Mouse (Mus musculus) liver, adult 2 months (tissue): ENCODE results near the gene Hikeshi. TPM values are rescaled to one million over a fixed set of nuclear protein-coding genes. Genes with fewer than 3 reads are reported as not detected.

Experiments
- DNase-seq: peaks from one replicate; pipeline ENCODE4 v3.0.0-alpha.2; 2011; ENCODE audit warnings: low read depth, low spot score; ENCODE audit errors: extremely low read depth
- H3K27ac ChIP-seq: fragments of 200-500 bp; replicated peaks from 2 replicates; pipeline ENCODE4 v1.5.1; 2012; ENCODE audit warnings: low read depth, mild to moderate bottlenecking, control low read depth, inconsistent platforms, low read length; ENCODE audit not compliant: insufficient read depth
- H3K27me3 ChIP-seq: fragments of 200-500 bp; 2 replicates; pipeline ENCODE4 v1.6.1; 2012; ENCODE audit warnings: mild to moderate bottlenecking, moderate library complexity, low read length, inconsistent platforms; ENCODE audit not compliant: control insufficient read depth, insufficient read depth
- H3K36me3 ChIP-seq: fragments of 200-500 bp; 2 replicates; pipeline ENCODE4 v1.6.1; 2012; ENCODE audit warnings: low read length, inconsistent platforms; ENCODE audit not compliant: control insufficient read depth, insufficient read depth
- H3K4me1 ChIP-seq: fragments of 200-500 bp; 2 replicates; pipeline ENCODE4 v1.6.1; 2011; ENCODE audit warnings: low read length; ENCODE audit not compliant: control insufficient read depth, insufficient read depth
- H3K4me3 ChIP-seq: fragments of 200-500 bp; 2 replicates; pipeline ENCODE4 v1.5.1; 2011; ENCODE audit warnings: low read depth, mild to moderate bottlenecking, control low read depth, low read length, moderate library complexity; ENCODE audit not compliant: insufficient read depth
- H3K79me2 ChIP-seq: fragments of 200-500 bp; 2 replicates; pipeline ENCODE4 v1.6.1; 2012; ENCODE audit warnings: inconsistent platforms, mild to moderate bottlenecking, low read length, moderate library complexity; ENCODE audit not compliant: control insufficient read depth, insufficient read depth
- H3K9ac ChIP-seq: fragments of 200-500 bp; 2 replicates; pipeline ENCODE4 v1.6.1; 2012; ENCODE audit warnings: low read depth, mild to moderate bottlenecking, control low read depth, inconsistent platforms, low read length
- CTCF ChIP-seq: fragments of 200-500 bp; IDR thresholded peaks from 2 replicates; pipeline ENCODE4 v1.5.1; 2011; ENCODE audit warnings: low read depth, low read length, control low read depth
- POLR2A ChIP-seq: fragments of 200-500 bp; IDR thresholded peaks from 2 replicates; pipeline ENCODE4 v1.6.1; 2011; ENCODE audit warnings: low read length, control low read depth; ENCODE audit not compliant: insufficient read depth; ENCODE audit errors: extremely low read depth
- whole genome bisulfite sequencing: fragments of 180-500 bp; shearing (Covaris S2); methylation state at CpG from one replicate; pipeline ENCODE4 v1.1.7; 2018; 5-methylcytosine and 5-hydroxymethylcytosine counted together
- polyA plus RNA-seq: library from polyadenylated mRNA; depleted of rRNA; stranded (reverse); fragments of >200 nt; gene quantifications from 2 replicates; pipeline ENCODE4 v1.2.3, GENCODE M21; 2012
- total RNA-seq: library from RNA; depleted of rRNA; stranded (reverse); fragments of >200 nt; gene quantifications from 2 replicates; pipeline ENCODE4 v1.2.3, GENCODE M21; 2014

Hikeshi gene
- total and polyA plus RNA-seq, 2 experiments, result 44.1 to 53.6 TPM

DNA sequence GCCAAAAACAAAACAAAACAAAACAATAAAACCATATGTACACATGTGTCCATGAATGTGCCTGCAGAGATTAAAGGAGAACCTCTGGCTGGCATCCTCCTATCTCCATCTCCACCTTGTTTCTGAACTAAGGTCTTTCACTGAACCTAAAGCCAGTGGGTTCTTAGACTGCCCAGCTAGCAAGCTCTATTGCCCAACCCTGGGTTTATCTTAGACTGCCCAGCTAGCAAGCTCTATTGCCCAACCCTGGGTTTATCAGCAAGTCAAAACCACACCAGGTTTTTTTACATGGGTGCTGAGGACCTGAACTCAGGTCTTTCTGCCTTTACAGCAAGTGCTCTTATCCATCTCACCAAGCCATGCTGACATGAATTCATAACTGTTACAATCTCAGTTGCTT is 22.1 kb upstream of the Hikeshi start:
- H3K27ac ChIP-seq, result no peak overlapping the region
- H3K4me3 ChIP-seq, result no peak overlapping the region
- no peaks in the 10 kb centered on the region for H3K4me1 ChIP-seq
- no peak overlapping the region for H3K9ac ChIP-seq
- H3K79me2 ChIP-seq, result no peaks in the 10 kb centered on the region
- peaks cover 65% of the 10 kb centered on the region for H3K36me3 ChIP-seq
- peak; percentile 42 for DNase-seq
- TF ChIP-seq CTCF (no peak), POLR2A (no peak)
- H3K27me3 ChIP-seq, result no peaks in the 10 kb centered on the region

- Histone ChIP-seq H3K9ac (no peak overlapping the region), H3K4me1 (no peaks in the 10 kb centered on the region), H3K27me3 (no peaks in the 10 kb centered on the region), H3K79me2 (no peaks in the 10 kb centered on the region), H3K36me3 (peaks cover 55% of the 10 kb centered on the region), H3K4me3 (no peak overlapping the region), H3K27ac (no peak overlapping the region)
- TF ChIP-seq POLR2A, result no peak
- TF ChIP-seq CTCF, result no peak
- DNase-seq, result no peak
- 31% methylated on average over 5 of the region's 5 CpGs for whole genome bisulfite sequencing
Observed at GRCm38 (mm10) chr7:89957300-89957699, 16.3 kb upstream of the Hikeshi start.

DNA sequence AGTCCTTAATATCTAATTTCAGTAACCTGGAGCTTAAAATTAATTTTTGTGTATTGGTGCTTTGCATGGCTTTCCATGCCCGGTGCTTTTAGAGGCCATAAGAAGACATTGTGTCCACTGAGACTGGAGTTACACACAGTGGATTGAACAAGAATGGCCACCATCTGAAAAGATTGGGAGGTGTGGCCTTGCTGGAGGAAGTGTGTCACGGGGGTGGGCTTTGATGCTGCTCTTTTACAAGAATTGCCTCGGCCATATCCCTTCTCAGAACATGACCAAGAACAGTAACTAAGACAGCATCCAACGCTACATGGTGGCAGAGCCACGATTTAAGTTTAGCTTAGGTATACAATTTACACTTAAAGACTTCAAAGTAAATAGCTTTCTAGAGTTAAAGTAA is 13.3 kb upstream of the Hikeshi start:
- Histone ChIP-seq H3K9ac (no peak overlapping the region), H3K36me3 (peaks cover 34% of the 10 kb centered on the region), H3K4me1 (no peaks in the 10 kb centered on the region), H3K27me3 (no peaks in the 10 kb centered on the region), H3K4me3 (no peak overlapping the region), H3K27ac (no peak overlapping the region), H3K79me2 (no peaks in the 10 kb centered on the region)
- TF ChIP-seq POLR2A, result no peak
- no peak for TF ChIP-seq CTCF
- WGBS, result 86% methylated on average over 5 of the region's 5 CpGs
- DNase-seq, result no peak

DNA sequence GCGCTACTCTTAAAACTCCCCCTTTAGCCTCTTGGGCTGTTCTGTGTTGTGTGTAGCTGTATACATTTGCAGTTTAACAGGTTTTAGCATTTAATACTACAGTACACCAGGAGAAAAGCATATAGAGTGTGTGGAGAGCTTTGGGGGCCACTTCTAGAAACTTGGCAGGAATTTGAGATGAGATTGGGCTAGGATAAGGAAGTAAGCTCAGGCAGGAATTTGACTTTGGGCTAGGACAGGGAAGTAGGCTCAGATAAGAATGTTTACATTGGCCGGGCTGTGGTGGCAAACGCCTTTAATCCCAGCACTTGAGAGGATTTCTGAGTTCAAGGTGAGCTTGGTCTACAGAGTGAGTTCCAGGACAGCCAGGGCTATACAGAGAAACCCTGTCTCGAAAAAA is 8.4 kb upstream of the Hikeshi start:
- no peak overlapping the region for H3K4me3 ChIP-seq
- no peaks in the 10 kb centered on the region for H3K79me2 ChIP-seq
- no peak for DNase-seq
- TF ChIP-seq POLR2A, result no peak
- TF ChIP-seq CTCF, result no peak
- H3K27me3 ChIP-seq, result no peaks in the 10 kb centered on the region
- H3K4me1 ChIP-seq, result no peaks in the 10 kb centered on the region
- 42% methylated on average over 4 of the region's 4 CpGs for WGBS
- H3K36me3 ChIP-seq, result peaks cover 3% of the 10 kb centered on the region
- no peak overlapping the region for H3K27ac ChIP-seq
- no peak overlapping the region for H3K9ac ChIP-seq

DNA sequence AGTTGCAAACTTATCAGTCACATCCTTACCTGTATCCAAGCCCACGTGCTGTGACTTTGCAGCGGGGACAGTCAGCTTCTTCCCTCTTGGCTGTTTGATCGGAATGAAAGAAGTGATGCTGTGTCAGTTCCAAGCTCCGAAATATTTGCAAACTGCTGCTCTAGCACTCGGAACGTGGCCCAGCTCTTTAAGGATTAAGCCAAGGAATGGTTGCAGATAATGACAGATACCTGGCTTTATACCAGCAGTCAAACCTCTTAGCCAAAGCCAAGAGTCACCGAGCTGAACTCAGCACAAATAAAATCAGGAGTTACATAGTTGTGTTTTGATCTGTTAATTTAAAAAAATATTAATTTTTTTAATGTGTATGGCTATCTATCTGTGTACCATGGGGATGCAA is 7.0 kb upstream of the Hikeshi start:
- Histone ChIP-seq H3K27ac (no peak overlapping the region), H3K4me1 (no peaks in the 10 kb centered on the region), H3K27me3 (no peaks in the 10 kb centered on the region), H3K9ac (no peak overlapping the region), H3K4me3 (no peak overlapping the region), H3K36me3 (no peaks in the 10 kb centered on the region), H3K79me2 (no peaks in the 10 kb centered on the region)
- no peak for DNase-seq
- 88% methylated on average over 7 of the region's 7 CpGs for WGBS
- TF ChIP-seq POLR2A (no peak), CTCF (no peak)

DNA sequence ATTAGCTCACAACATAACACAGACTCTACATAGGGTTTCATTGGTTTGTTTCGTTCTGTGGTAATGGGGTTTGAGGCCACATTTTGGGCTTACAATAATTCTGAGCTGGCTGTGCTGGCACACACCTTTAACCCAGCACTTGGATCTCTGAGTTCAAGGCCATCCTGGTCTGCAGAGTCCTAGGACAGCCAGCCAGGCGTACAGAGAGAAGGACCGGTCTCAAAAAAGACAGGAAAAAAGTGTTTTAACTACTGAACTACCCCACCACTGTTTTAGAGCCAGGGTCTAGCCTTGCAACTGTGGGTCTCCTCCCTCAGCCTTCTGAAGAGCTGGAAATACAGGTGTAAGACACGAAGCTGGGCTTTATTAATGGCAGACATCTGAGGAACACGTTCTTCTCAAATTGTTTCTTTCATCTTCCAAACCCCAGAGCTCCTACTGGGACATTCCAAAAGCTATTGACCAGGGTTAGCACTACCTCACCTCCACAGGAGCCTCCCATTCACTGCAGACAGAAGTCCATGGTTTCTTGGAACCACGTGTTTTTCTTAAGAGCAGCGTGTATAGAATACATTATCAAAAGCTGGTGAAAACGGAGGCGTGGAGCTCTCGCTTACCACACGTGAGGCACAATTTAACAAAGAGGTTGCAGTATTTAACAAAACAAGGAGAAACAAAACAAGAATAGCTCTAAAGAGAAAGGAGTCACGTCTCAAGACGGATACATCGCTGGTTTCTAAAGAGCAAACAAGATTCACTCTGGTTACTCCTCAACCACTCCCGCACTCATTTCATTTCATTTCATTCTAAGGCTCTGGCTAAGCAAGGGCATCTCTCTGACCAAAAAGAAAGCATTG is 1.3 kb downstream of the Hikeshi start:
- 39% methylated on average over 15 of the region's 15 CpGs for WGBS
- H3K4me3 ChIP-seq, result peak overlapping the region; percentile 34; the same call in 1 of the 2 replicates
- peaks cover 5% of the 10 kb centered on the region; the same call in 1 of the 2 replicates for H3K79me2 ChIP-seq
- TF ChIP-seq POLR2A (no peak), CTCF (no peak)
- H3K27ac ChIP-seq, result no peak overlapping the region
- H3K4me1 ChIP-seq, result peaks cover 4% of the 10 kb centered on the region; the same call in 1 of the 2 replicates
- peaks cover 2% of the 10 kb centered on the region; the same call in 1 of the 2 replicates for H3K36me3 ChIP-seq
- H3K27me3 ChIP-seq, result no peaks in the 10 kb centered on the region
- H3K9ac ChIP-seq, result no peak overlapping the region
- DNase-seq, result peak; percentile 38
